Mouse (Mus musculus): ENCODE measurements around the gene Eif4b.

DNA sequence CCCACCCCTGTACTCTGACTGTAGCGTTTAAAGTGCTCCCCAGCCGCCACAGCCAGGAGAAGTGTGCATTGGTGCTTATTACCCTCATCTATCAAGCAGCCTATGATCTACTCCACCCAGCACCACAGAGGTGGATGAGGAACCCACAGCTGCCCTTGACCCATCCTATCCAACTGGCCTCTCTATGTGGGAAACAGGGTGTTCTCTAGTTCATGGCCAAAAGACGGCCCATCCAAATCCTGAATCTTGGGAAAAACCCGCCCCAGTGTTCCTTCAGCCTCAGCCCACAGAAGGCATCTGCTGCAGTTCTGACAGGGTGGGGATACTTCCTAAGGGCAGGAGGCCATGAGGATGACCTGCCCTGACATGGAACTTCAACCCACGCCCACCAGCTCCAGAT lies 47.0 kb downstream of the Eif4b start:
- TF ChIP-seq CTCF (IDR thresholded peaks at IDR 0.05; ENCODE audit: borderline replicate concordance, control insufficient read depth, extremely low read depth, insufficient read depth, low read length, poor library complexity) (no peak), POLR2A (IDR thresholded peaks at IDR 0.05; ENCODE audit: control insufficient read depth, extremely low read depth, insufficient read depth, low read length, poor library complexity) (no peak)

All from thymus, adult 2 months (tissue).